Mouse (Mus musculus) small intestine, adult 2 months (tissue): Measurements from ENCODE around the gene Ghrhr.

Experiments used
- CTCF ChIP-seq: fragments of 200-500 bp; IDR thresholded peaks from 2 replicates; pipeline ENCODE4 v1.5.1; 2012; ENCODE audit warnings: low read depth, mild to moderate bottlenecking, control low read depth, inconsistent platforms, low read length, moderate library complexity, mixed read lengths; ENCODE audit not compliant: insufficient replicate concordance, insufficient read length; ENCODE audit errors: extremely low read depth
- POLR2A ChIP-seq: fragments of 200-500 bp; IDR thresholded peaks from 2 replicates; pipeline ENCODE4 v1.6.1; 2012; ENCODE audit warnings: low read depth, mild to moderate bottlenecking, control low read depth, inconsistent platforms, low read length, moderate library complexity

DNA sequence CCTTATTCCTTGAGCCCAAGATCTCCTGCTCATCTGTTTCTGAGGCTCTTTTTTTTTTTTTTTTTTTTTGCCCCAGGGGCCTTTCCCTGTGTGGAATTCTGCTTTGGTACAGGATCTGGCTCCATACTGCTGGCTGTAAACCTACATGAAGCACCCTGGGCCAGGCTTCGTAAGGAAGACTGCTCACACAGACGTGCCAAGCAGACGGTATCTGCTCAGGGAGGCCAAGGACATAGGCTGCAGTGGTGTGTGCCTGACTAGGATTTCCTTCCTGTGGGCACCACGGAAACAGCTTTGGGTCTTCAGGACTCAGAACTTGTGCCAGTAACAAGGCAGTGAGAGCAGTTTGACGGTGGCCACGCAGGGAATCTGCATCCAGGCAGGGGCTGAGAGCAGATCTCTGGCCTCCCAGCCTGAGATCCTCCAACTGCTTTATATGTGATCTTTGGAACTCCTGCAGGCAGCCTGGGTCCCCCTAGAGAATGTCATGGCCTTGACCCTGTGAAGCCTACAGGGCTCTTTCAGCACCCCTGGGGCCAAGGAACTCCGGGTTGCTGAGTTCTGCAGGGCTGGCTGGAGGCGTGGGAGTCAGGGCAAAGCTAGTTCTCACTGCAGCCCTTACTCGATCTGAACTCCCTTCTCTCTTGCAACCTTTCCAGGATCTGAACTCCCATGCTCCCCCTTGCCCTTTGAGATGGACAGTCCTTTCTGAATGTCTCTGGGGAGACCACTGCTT lies 26.1 kb downstream of the Ghrhr start:
- no peak for TF ChIP-seq POLR2A
- no peak for TF ChIP-seq CTCF
